Mouse (Mus musculus): ENCODE measurements around the gene Msln.

GRCm38 (mm10) chr17:25781339-25781738 is 27.2 kb upstream of the Msln start:
- TF ChIP-seq CTCF (IDR thresholded peaks at IDR 0.05; ENCODE audit: extremely low read depth, insufficient read depth, insufficient read length, insufficient replicate concordance) = no peak
- no peak for TF ChIP-seq POLR2A (IDR thresholded peaks at IDR 0.05; ENCODE audit: low read depth, low read length)
